Mouse (Mus musculus): ENCODE data around the gene Pid1. TPM values are rescaled to one million over a fixed set of nuclear protein-coding genes. Genes with fewer than 3 reads are reported as not detected.

The Pid1 gene
- polyA plus RNA-seq, 1 experiment from 2014 or later, result 15.8 TPM

DNA sequence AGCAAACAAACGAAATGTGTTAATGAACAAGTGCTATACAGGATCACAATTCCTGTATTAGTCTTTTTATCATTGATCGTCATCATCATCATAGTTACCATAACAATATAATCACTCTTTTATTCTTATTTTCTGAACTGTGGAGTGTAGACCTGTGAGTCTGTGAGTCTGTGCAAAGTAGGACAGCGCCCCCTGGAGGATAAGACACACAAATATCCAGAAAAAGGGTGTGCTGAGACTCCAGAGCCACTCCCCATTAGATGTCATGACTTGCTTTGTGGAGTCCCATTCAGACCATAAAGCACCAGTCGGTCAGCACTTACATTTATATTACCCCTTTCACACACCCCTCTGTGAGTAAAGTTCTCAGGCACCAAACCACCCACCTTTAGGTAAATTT lies 210.0 kb downstream of the Pid1 start:
- no peak overlapping the region for H3K27ac ChIP-seq (replicated peaks)
- no peaks in the 10 kb centered on the region for H3K27me3 ChIP-seq (ENCODE audit: control insufficient read depth, insufficient read depth, low read length)
- TF ChIP-seq EP300 (optimal IDR thresholded peaks at IDR 0.05) (no peak), CTCF (IDR thresholded peaks at IDR 0.05; ENCODE audit: low read depth) (peak; percentile 68)
- no peak overlapping the region for H3K9ac ChIP-seq (ENCODE audit: low read length)
- WGBS, result 60% methylated on average over 4 of the region's 4 CpGs
- no peaks in the 10 kb centered on the region for H3K4me1 ChIP-seq (replicated peaks; ENCODE audit: control insufficient read depth, insufficient read depth)
- no peak overlapping the region for H3K4me2 ChIP-seq (replicated peaks; ENCODE audit: low read depth)
- DNase-seq (ENCODE audit: low spot score) (no peak), ATAC-seq (ENCODE audit: low FRiP score, low TSS enrichment) (no peak)
- no peaks in the 10 kb centered on the region for H3K36me3 ChIP-seq (ENCODE audit: control insufficient read depth, insufficient read depth, low read length)
- no peak overlapping the region for H3K4me3 ChIP-seq (ENCODE audit: low read depth, low read length)
- no peaks in the 10 kb centered on the region for H3K9me3 ChIP-seq (ENCODE audit: control insufficient read depth, low read length)

DNA sequence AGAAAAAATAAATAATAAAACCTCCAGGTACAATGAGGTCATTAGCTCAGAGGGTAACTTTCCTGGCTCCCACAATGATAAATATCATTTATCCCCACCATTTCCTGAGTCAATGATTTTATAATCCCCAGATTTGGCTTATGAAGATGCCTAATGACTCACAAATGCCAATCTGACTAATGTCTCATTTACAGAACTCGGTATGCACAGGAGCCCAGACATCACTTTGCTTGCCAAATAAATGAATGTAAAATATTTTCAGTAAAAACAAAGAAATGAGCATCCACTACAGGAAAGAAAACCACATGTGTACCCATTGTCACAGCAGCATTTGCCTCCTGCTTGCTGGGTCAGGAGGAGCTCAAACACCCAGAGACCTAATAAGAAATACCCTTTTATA lies 222.4 kb downstream of the Pid1 start:
- Histone ChIP-seq H3K27ac (replicated peaks) (no peak overlapping the region), H3K4me2 (replicated peaks; ENCODE audit: low read depth) (no peak overlapping the region), H3K4me1 (replicated peaks; ENCODE audit: control insufficient read depth, insufficient read depth) (no peaks in the 10 kb centered on the region), H3K4me3 (ENCODE audit: low read depth, low read length) (no peak overlapping the region), H3K9ac (ENCODE audit: low read length) (no peak overlapping the region), H3K36me3 (ENCODE audit: control insufficient read depth, insufficient read depth, low read length) (no peaks in the 10 kb centered on the region), H3K27me3 (ENCODE audit: control insufficient read depth, insufficient read depth, low read length) (no peaks in the 10 kb centered on the region), H3K9me3 (ENCODE audit: control insufficient read depth, low read length) (no peaks in the 10 kb centered on the region)
- ATAC-seq (ENCODE audit: low FRiP score, low TSS enrichment) (no peak), DNase-seq (ENCODE audit: low spot score) (no peak)
- WGBS, result 35% methylated on average over 1 of the region's 1 CpGs
- TF ChIP-seq CTCF (IDR thresholded peaks at IDR 0.05; ENCODE audit: low read depth) (no peak), EP300 (optimal IDR thresholded peaks at IDR 0.05) (no peak)

DNA sequence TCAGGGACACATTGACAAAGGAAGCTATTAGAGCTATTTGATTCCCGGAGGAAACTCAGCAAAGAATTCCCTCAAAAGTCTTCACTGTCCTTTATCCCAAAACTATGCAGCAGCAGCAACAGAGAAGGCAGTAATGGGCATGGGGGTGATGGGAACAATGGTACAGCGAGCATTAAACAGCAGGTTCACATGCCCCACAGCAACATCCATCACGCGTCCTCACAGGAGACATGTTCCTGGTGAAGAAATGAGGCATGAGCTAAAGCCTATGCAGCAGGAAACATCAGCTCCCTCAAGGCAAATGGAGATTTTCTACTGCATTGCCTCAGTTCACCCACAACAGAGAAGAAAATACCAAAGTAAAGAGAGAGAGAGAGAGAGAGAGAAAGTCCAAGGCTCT lies 231.5 kb downstream of the Pid1 start:
- Histone ChIP-seq H3K4me2 (replicated peaks; ENCODE audit: low read depth) (no peak overlapping the region), H3K27me3 (ENCODE audit: control insufficient read depth, insufficient read depth, low read length) (no peaks in the 10 kb centered on the region), H3K27ac (replicated peaks) (no peak overlapping the region), H3K9ac (ENCODE audit: low read length) (no peak overlapping the region), H3K4me1 (replicated peaks; ENCODE audit: control insufficient read depth, insufficient read depth) (no peaks in the 10 kb centered on the region), H3K9me3 (ENCODE audit: control insufficient read depth, low read length) (no peaks in the 10 kb centered on the region), H3K36me3 (ENCODE audit: control insufficient read depth, insufficient read depth, low read length) (no peaks in the 10 kb centered on the region), H3K4me3 (ENCODE audit: low read depth, low read length) (no peak overlapping the region)
- TF ChIP-seq CTCF (IDR thresholded peaks at IDR 0.05; ENCODE audit: low read depth), result no peak
- TF ChIP-seq EP300 (optimal IDR thresholded peaks at IDR 0.05), result no peak
- 87% methylated on average over 4 of the region's 4 CpGs for WGBS
- no peak for ATAC-seq (ENCODE audit: low FRiP score, low TSS enrichment)
- no peak for DNase-seq (ENCODE audit: low spot score)

GRCm38 (mm10) chr1:84131799-84132198 lies 232.2 kb downstream of the Pid1 start:
- DNase-seq (ENCODE audit: low spot score) (no peak), ATAC-seq (ENCODE audit: low FRiP score, low TSS enrichment) (no peak)
- TF ChIP-seq CTCF (IDR thresholded peaks at IDR 0.05; ENCODE audit: low read depth), result no peak
- no peak for TF ChIP-seq EP300 (optimal IDR thresholded peaks at IDR 0.05)
- H3K27me3 ChIP-seq (ENCODE audit: control insufficient read depth, insufficient read depth, low read length), result no peaks in the 10 kb centered on the region
- H3K36me3 ChIP-seq (ENCODE audit: control insufficient read depth, insufficient read depth, low read length), result no peaks in the 10 kb centered on the region
- no peaks in the 10 kb centered on the region for H3K4me1 ChIP-seq (replicated peaks; ENCODE audit: control insufficient read depth, insufficient read depth)
- WGBS, result 70% methylated on average over 1 of the region's 1 CpGs
- H3K9me3 ChIP-seq (ENCODE audit: control insufficient read depth, low read length), result no peaks in the 10 kb centered on the region
- no peak overlapping the region for H3K4me2 ChIP-seq (replicated peaks; ENCODE audit: low read depth)
- no peak overlapping the region for H3K27ac ChIP-seq (replicated peaks)
- H3K4me3 ChIP-seq (ENCODE audit: low read depth, low read length), result no peak overlapping the region
- H3K9ac ChIP-seq (ENCODE audit: low read length), result no peak overlapping the region

DNA sequence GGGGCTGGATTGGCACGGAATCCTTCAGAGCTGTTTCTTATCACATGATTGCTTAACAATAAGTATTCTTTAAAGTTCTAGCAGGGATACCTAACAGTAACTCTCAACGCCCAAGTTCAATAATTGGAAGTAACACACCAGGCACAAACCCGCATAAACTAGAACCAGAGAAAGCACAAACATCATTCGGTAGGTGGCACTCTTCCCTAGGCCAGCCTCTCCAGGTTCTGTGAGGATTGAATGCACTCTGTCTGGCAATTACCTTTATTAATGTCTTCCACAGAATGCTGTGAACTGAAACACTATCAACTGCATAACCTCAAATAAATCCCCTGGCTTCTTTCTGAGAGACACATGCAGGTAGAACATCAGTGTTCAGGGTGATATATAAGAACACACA lies 235.5 kb downstream of the Pid1 start:
- Histone ChIP-seq H3K36me3 (ENCODE audit: control insufficient read depth, insufficient read depth, low read length) (no peaks in the 10 kb centered on the region), H3K9ac (ENCODE audit: low read length) (no peak overlapping the region), H3K27me3 (ENCODE audit: control insufficient read depth, insufficient read depth, low read length) (no peaks in the 10 kb centered on the region), H3K9me3 (ENCODE audit: control insufficient read depth, low read length) (no peaks in the 10 kb centered on the region), H3K4me3 (ENCODE audit: low read depth, low read length) (no peak overlapping the region), H3K4me2 (replicated peaks; ENCODE audit: low read depth) (no peak overlapping the region), H3K4me1 (replicated peaks; ENCODE audit: control insufficient read depth, insufficient read depth) (no peaks in the 10 kb centered on the region), H3K27ac (replicated peaks) (no peak overlapping the region)
- TF ChIP-seq EP300 (optimal IDR thresholded peaks at IDR 0.05), result no peak
- peak; percentile 60 for TF ChIP-seq CTCF (IDR thresholded peaks at IDR 0.05; ENCODE audit: low read depth)
- no peak for ATAC-seq (ENCODE audit: low FRiP score, low TSS enrichment)
- DNase-seq (ENCODE audit: low spot score), result no peak
- 62% methylated on average over 4 of the region's 4 CpGs for WGBS

GRCm38 (mm10) chr1:84119306-84119705 lies 244.7 kb downstream of the Pid1 start:
- no peaks in the 10 kb centered on the region for H3K36me3 ChIP-seq (ENCODE audit: control insufficient read depth, insufficient read depth, low read length)
- no peak overlapping the region for H3K4me3 ChIP-seq (ENCODE audit: low read depth, low read length)
- no peak overlapping the region for H3K9ac ChIP-seq (ENCODE audit: low read length)
- no peak overlapping the region for H3K4me2 ChIP-seq (replicated peaks; ENCODE audit: low read depth)
- TF ChIP-seq EP300 (optimal IDR thresholded peaks at IDR 0.05) (no peak), CTCF (IDR thresholded peaks at IDR 0.05; ENCODE audit: low read depth) (no peak)
- no peaks in the 10 kb centered on the region for H3K27me3 ChIP-seq (ENCODE audit: control insufficient read depth, insufficient read depth, low read length)
- H3K4me1 ChIP-seq (replicated peaks; ENCODE audit: control insufficient read depth, insufficient read depth), result no peaks in the 10 kb centered on the region
- H3K27ac ChIP-seq (replicated peaks), result no peak overlapping the region
- WGBS, result 74% methylated on average over 2 of the region's 2 CpGs
- no peaks in the 10 kb centered on the region for H3K9me3 ChIP-seq (ENCODE audit: control insufficient read depth, low read length)
- ATAC-seq (ENCODE audit: low FRiP score, low TSS enrichment) (no peak), DNase-seq (ENCODE audit: low spot score) (no peak)

All from stomach, postnatal 0 days (tissue).